Mouse (Mus musculus) forebrain, embryonic 16.5 days (tissue): ENCODE data around the gene Ankef1. TPM values are rescaled to one million over a fixed set of nuclear protein-coding genes. Genes with fewer than 3 reads are reported as not detected.

Experiments
- ATAC-seq: fragments of 200-750 bp; cut with Nextera tagmentation; 2 replicates; pipeline ENCODE4 v1.8.0; 2017; ENCODE audit warnings: mild to moderate bottlenecking, moderate library complexity
- H3K27ac ChIP-seq: fragments of 300-500 bp; sonication (generic); 2 replicates; pipeline ENCODE4 v1.5.1; 2014; ENCODE audit warnings: low read length, control low read depth
- H3K27me3 ChIP-seq: fragments of 300-500 bp; sonication (generic); replicated peaks from 2 replicates; pipeline ENCODE4 v1.6.1; 2014; ENCODE audit warnings: low read length; ENCODE audit not compliant: control insufficient read depth, insufficient read depth
- H3K36me3 ChIP-seq: fragments of 300-500 bp; sonication (generic); 2 replicates; pipeline ENCODE4 v1.6.1; 2014; ENCODE audit not compliant: control insufficient read depth, insufficient read depth
- H3K4me1 ChIP-seq: fragments of 300-500 bp; sonication (generic); replicated peaks from 2 replicates; pipeline ENCODE4 v1.6.1; 2014; ENCODE audit warnings: low read length; ENCODE audit not compliant: control insufficient read depth, insufficient read depth
- H3K4me2 ChIP-seq: fragments of 300-500 bp; sonication (generic); 2 replicates; pipeline ENCODE4 v1.6.1; 2014; ENCODE audit warnings: mild to moderate bottlenecking, low read length, control low read depth
- H3K4me3 ChIP-seq: fragments of 300-500 bp; sonication (generic); replicated peaks from 2 replicates; pipeline ENCODE4 v1.5.1; 2014; ENCODE audit warnings: mild to moderate bottlenecking, low read length, control low read depth
- H3K9ac ChIP-seq: fragments of 300-500 bp; sonication (generic); replicated peaks from 2 replicates; pipeline ENCODE4 v1.6.1; 2014; ENCODE audit warnings: low read depth, low read length, control low read depth
- H3K9me3 ChIP-seq: fragments of 300-500 bp; sonication (generic); 2 replicates; pipeline ENCODE4 v1.6.1; 2016; ENCODE audit warnings: low read length; ENCODE audit not compliant: control insufficient read depth
- WGBS: fragments of 180-500 bp; shearing (Covaris S2); extraction: QIAGEN DNeasy Blood & Tissue Kit; methylation state at CpG from one replicate; pipeline ENCODE4 v1.1.7; 2014; 5-methylcytosine and 5-hydroxymethylcytosine counted together
- polyA plus RNA-seq: library from polyadenylated mRNA; unstranded; fragments of >200 nt; fragmentation: Nextera tagmentation; extraction: Ambion mirVana; gene quantifications from 2 replicates; pipeline ENCODE4 v1.2.1, GENCODE M21; 2015

Ankef1 gene
- polyA plus RNA-seq, 1 experiment from 2014 or later = 0.86 TPM

DNA sequence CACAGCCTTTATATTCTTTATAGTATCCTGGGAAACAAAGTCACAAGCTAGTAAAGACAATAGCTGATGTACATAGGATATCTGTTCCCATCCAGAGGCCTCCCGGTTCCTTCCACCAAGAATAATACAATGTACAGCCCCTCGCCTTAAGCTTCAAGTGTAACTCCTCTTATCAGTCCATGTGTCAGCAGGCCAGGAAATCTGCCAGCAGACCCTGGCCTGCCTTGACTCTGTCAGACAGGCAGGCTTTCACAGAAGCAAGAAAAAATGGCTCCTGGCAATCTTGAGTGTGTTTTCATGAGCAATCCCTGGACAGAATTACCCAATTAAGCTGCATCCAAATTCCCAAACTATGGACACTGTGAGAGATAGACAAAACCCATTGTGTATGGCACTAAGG is 69.1 kb downstream of the Ankef1 start:
- Histone ChIP-seq H3K36me3 (no peaks in the 10 kb centered on the region), H3K27me3 (no peaks in the 10 kb centered on the region), H3K9me3 (no peaks in the 10 kb centered on the region), H3K4me1 (no peaks in the 10 kb centered on the region), H3K4me2 (no peak overlapping the region), H3K27ac (no peak overlapping the region), H3K9ac (no peak overlapping the region), H3K4me3 (no peak overlapping the region)
- ATAC-seq = no peak
- WGBS = 78% methylated on average over 2 of the region's 2 CpGs

DNA sequence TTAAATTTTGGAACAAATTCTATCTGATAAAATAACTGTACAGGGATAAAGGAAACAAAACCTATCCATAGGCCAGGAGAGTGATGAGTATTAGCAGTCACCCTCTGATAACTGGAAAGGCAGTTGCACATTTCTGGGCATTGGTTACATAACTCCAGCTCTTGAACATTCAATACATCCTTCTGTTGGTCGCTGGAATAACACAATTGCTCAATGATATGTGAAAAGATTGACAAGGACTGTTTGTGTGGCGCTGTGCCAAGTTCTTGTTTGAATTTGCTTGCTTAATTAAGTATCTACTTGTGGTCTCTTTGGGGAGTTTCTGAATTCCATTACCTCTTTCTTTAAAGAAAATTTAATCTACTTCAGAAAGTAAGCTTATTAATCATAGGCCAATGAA is 81.1 kb downstream of the Ankef1 start:
- no peaks in the 10 kb centered on the region for H3K27me3 ChIP-seq
- 17% methylated on average over 2 of the region's 2 CpGs for WGBS

DNA sequence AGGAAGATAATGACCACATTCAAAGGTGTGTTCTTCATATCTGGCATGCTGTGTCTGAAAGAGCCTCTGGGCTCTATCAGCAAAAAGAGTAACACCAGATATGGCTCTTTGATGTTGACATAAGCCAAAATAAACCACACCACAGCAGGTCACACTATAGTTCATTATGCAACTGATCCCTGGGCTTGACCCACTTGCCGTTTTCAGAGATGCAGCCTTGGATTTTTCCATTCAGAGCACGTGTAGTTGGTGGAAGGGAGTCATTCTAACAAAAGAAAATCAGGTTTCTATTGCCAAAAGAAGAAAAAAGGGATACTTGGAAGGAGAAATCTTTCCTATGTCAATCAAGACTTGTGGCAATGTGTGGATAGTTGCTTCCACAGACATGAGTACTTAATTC is 87.1 kb downstream of the Ankef1 start:
- Histone ChIP-seq H3K4me3 (no peak overlapping the region), H3K36me3 (no peaks in the 10 kb centered on the region), H3K4me2 (no peak overlapping the region), H3K9me3 (no peaks in the 10 kb centered on the region), H3K27me3 (no peaks in the 10 kb centered on the region), H3K4me1 (no peaks in the 10 kb centered on the region), H3K9ac (no peak overlapping the region), H3K27ac (no peak overlapping the region)
- WGBS = 32% methylated on average over 2 of the region's 2 CpGs
- ATAC-seq = no peak

More for the DNA sequence above, 81.1 kb downstream of the Ankef1 start:
- H3K36me3 ChIP-seq = no peaks in the 10 kb centered on the region
- H3K9ac ChIP-seq = no peak overlapping the region
- no peak overlapping the region for H3K27ac ChIP-seq
- H3K4me1 ChIP-seq = peaks cover 2% of the 10 kb centered on the region; the same call in 1 of the 2 replicates
- no peak overlapping the region for H3K4me2 ChIP-seq
- no peak overlapping the region for H3K4me3 ChIP-seq
- no peaks in the 10 kb centered on the region for H3K9me3 ChIP-seq
- no peak for ATAC-seq

- H3K4me3 ChIP-seq = no peak overlapping the region
- no peaks in the 10 kb centered on the region for H3K9me3 ChIP-seq
- WGBS = 22% methylated on average over 3 of the region's 3 CpGs
- H3K4me2 ChIP-seq = no peak overlapping the region
- H3K36me3 ChIP-seq = no peaks in the 10 kb centered on the region
- H3K27ac ChIP-seq = no peak overlapping the region
- ATAC-seq = peak; percentile 49; the same call in 1 of the 2 replicates
- no peak overlapping the region for H3K9ac ChIP-seq
- no peaks in the 10 kb centered on the region for H3K27me3 ChIP-seq
- H3K4me1 ChIP-seq = 0 out of 2 replicates have a peak, but pooled peaks cover 2% of the 10 kb centered on the region
These were observed 94.7 kb downstream of the Ankef1 start for GRCm38 (mm10) chr2:136596451-136596850.

DNA sequence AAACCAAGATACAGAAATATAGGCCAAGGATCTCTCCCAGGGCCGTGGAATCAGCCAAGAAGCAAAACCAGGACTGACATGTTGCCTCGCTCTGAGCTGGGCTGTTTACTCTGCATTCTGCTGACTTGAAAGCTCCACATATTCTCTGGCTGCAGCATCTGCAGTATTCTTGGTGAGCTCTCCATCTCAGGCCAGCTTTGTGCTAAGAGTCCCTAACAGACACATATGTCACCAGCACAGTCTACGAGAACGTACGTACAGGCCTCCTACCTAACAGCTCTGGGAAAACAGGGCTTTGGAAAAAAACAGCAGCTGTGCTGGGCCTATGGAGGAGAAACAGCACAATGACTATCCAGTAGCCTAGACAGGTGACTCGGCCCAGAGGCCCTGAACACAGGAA is 97.0 kb downstream of the Ankef1 start:
- 79% methylated on average over 6 of the region's 6 CpGs for WGBS
- H3K4me3 ChIP-seq = no peak overlapping the region
- H3K27me3 ChIP-seq = no peaks in the 10 kb centered on the region
- H3K9me3 ChIP-seq = no peaks in the 10 kb centered on the region
- ATAC-seq = no peak
- no peak overlapping the region for H3K9ac ChIP-seq
- H3K27ac ChIP-seq = peak overlapping the region; percentile 15; the same call in 1 of the 2 replicates
- no peaks in the 10 kb centered on the region for H3K36me3 ChIP-seq
- 0 out of 2 replicates have a peak, but pooled peaks cover 2% of the 10 kb centered on the region for H3K4me1 ChIP-seq
- no peak overlapping the region for H3K4me2 ChIP-seq

GRCm38 (mm10) chr2:136600651-136601170 is 99.0 kb downstream of the Ankef1 start:
- no peak overlapping the region for H3K9ac ChIP-seq
- H3K4me3 ChIP-seq = no peak overlapping the region
- H3K4me2 ChIP-seq = no peak overlapping the region
- no peaks in the 10 kb centered on the region for H3K27me3 ChIP-seq
- ATAC-seq = no peak
- H3K36me3 ChIP-seq = no peaks in the 10 kb centered on the region
- no peaks in the 10 kb centered on the region for H3K9me3 ChIP-seq
- 0 out of 2 replicates have a peak, but pooled peaks cover 2% of the 10 kb centered on the region for H3K4me1 ChIP-seq
- WGBS = 83% methylated on average over 5 of the region's 5 CpGs
- no peak overlapping the region for H3K27ac ChIP-seq

DNA sequence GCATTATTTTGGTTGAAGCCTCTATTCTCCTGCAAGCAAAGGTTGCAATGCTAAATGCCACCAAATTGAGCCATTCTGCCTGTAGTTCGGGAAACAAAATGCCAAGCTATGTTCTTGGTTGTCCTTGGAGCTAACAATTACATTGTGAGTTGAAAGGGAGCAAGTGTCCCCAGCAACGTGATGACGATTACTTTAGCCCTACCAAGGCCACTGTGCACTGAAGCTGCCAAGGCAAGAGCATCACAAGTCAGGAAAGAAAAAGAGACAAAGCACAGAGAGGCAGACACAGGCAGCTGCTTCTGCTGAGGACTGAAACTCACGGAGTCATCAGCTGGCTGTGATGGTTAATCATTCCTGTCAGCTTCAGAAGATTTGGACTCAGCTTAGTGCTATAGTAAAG is 99.5 kb downstream of the Ankef1 start:
- H3K4me3 ChIP-seq = no peak overlapping the region
- no peaks in the 10 kb centered on the region for H3K27me3 ChIP-seq
- no peaks in the 10 kb centered on the region for H3K36me3 ChIP-seq
- 71% methylated on average over 4 of the region's 4 CpGs for WGBS
- H3K9me3 ChIP-seq = no peaks in the 10 kb centered on the region
- no peak overlapping the region for H3K9ac ChIP-seq
- H3K27ac ChIP-seq = no peak overlapping the region
- ATAC-seq = no peak
- no peak overlapping the region for H3K4me2 ChIP-seq
- 0 out of 2 replicates have a peak, but pooled peaks cover 2% of the 10 kb centered on the region for H3K4me1 ChIP-seq

Other genes with a start within 250 kb of the Ankef1 start
- 33.0 and 34.7 TPM in 2 replicates for gene Pak7, start 113.9 kb upstream of the Ankef1 start, polyA plus RNA-seq
- gene Snap25, start 211.5 kb downstream of the Ankef1 start, polyA plus RNA-seq = 134 and 169 TPM in 2 replicates